Mouse (Mus musculus): ENCODE results near the gene Sec14l3. TPM values are rescaled to one million over a fixed set of nuclear protein-coding genes. Genes with fewer than 3 reads are reported as not detected.
"Not testable (repeated sequence)": the region's sequence is repeated elsewhere in the genome, so short reads cannot be mapped to it uniquely, and the experiment has no call there.

Sec14l3 gene
- total RNA-seq (2014; rRNA removed; ENCODE audit: low replicate concordance) = not detected in 2 replicates
- polyA plus RNA-seq (2015; fragmentation: Nextera tagmentation; extraction: Ambion mirVana) = 0.20 and 4.0 TPM in 2 replicates

DNA sequence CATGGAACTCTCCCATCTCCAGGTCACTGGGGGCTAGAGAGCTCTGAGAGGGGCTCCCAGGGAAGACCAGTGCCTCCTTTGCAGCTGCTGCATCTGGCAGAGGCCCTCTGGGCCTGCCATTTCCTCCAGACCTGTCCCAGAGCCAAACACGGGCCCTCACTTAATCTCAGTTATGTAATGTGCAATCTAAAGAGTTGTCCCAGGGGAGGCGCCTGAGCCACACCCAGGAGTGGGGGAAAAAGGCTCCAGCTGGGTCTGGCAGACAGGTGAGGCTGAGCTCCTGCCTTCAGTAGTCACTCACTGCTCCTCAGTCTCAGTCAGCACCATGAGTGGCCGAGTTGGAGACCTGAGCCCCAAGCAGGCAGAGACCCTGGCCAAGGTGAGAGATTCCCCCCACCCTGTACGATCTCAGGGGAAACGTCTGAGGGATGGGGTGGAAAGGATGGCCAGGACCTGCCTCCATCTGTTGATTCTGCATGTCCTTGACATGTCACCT, at the start of gene Sec14l3:
Gene Sec14l3 (plus strand): TSS at position 215 of the 496 bp plus-strand sequence.
- no peak for TF ChIP-seq CTCF (IDR thresholded peaks at IDR 0.05; ENCODE audit: low read depth)
- TF ChIP-seq EP300 (IDR thresholded peaks at IDR 0.05; ENCODE audit: low read depth) = no peak
- no peak for DNase-seq (ENCODE audit: low spot score)
- 41% methylated on average over 5 of the region's 5 CpGs for WGBS

DNA sequence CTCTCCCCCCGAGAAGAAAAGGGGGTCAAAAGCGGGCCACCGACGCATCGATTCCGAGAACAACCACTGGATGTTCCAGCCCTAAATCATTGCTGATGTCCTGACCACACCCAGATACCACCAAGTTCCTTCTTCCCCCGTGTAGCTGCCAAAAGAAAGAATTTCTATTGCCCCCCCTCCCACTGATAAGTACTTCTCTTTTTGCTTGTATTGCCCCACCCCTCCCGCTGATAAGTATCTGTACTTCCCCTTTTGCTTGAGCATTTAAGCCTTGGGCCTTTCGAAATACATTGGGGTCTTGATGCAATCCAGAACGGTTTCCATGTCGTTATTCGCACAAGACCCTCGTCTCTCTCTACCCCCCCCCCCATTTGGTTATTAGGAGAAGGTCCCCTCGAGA, 48.8 kb upstream of the Sec14l3 start:
- not testable (repeated sequence) for H3K9ac ChIP-seq (replicated peaks; ENCODE audit: low read depth, low read length); H3K27ac ChIP-seq (ENCODE audit: low read depth); ATAC-seq (ENCODE audit: insufficient read depth, low read depth); H3K9me3 ChIP-seq (replicated peaks; ENCODE audit: control insufficient read depth, low read length); DNase-seq (ENCODE audit: low spot score); H3K4me1 ChIP-seq (ENCODE audit: control insufficient read depth, insufficient read depth); H3K4me2 ChIP-seq (ENCODE audit: low read depth, low read length); H3K36me3 ChIP-seq (replicated peaks; ENCODE audit: control insufficient read depth, insufficient read depth, low read length); H3K27me3 ChIP-seq (ENCODE audit: control insufficient read depth, insufficient read depth, low read length); H3K4me3 ChIP-seq (ENCODE audit: low read depth, low read length)
- 84% methylated on average over 14 of the region's 14 CpGs for WGBS

More for the DNA sequence above, at the start of gene Sec14l3:
- H3K4me1 ChIP-seq (ENCODE audit: control insufficient read depth, insufficient read depth) = no peaks in the 10 kb centered on the region
- no peak within 1 kb of the TSS for H3K4me3 ChIP-seq (ENCODE audit: low read depth, low read length)
- no peak within 1 kb of the TSS for H3K27ac ChIP-seq (ENCODE audit: low read depth)
- no peak within 1 kb of the TSS for H3K4me2 ChIP-seq (ENCODE audit: low read depth, low read length)
- H3K9me3 ChIP-seq (replicated peaks; ENCODE audit: control insufficient read depth, low read length) = no peaks in the 10 kb centered on the region
- H3K36me3 ChIP-seq (replicated peaks; ENCODE audit: control insufficient read depth, insufficient read depth, low read length) = no peaks in the 10 kb centered on the region
- ATAC-seq (ENCODE audit: insufficient read depth, low read depth) = no peak
- H3K27me3 ChIP-seq (ENCODE audit: control insufficient read depth, insufficient read depth, low read length) = no peaks in the 10 kb centered on the region
- H3K9ac ChIP-seq (replicated peaks; ENCODE audit: low read depth, low read length) = no peak within 1 kb of the TSS

GRCm38 (mm10) chr11:4022111-4022510, 42.5 kb upstream of the Sec14l3 start:
- 81% methylated on average over 13 of the region's 13 CpGs for WGBS
- not testable (repeated sequence) for H3K9ac ChIP-seq (replicated peaks; ENCODE audit: low read depth, low read length); DNase-seq (ENCODE audit: low spot score); H3K4me1 ChIP-seq (ENCODE audit: control insufficient read depth, insufficient read depth); H3K9me3 ChIP-seq (replicated peaks; ENCODE audit: control insufficient read depth, low read length); H3K27ac ChIP-seq (ENCODE audit: low read depth); H3K4me3 ChIP-seq (ENCODE audit: low read depth, low read length); H3K4me2 ChIP-seq (ENCODE audit: low read depth, low read length); ATAC-seq (ENCODE audit: insufficient read depth, low read depth); H3K27me3 ChIP-seq (ENCODE audit: control insufficient read depth, insufficient read depth, low read length); H3K36me3 ChIP-seq (replicated peaks; ENCODE audit: control insufficient read depth, insufficient read depth, low read length)

GRCm38 (mm10) chr11:4023321-4023720, 41.3 kb upstream of the Sec14l3 start:
- no peak overlapping the region for H3K4me2 ChIP-seq (ENCODE audit: low read depth, low read length)
- H3K9me3 ChIP-seq (replicated peaks; ENCODE audit: control insufficient read depth, low read length) = no peaks in the 10 kb centered on the region
- DNase-seq (ENCODE audit: low spot score) (no peak), ATAC-seq (ENCODE audit: insufficient read depth, low read depth) (no peak)
- no peak for TF ChIP-seq CTCF (IDR thresholded peaks at IDR 0.05; ENCODE audit: low read depth)
- no peak for TF ChIP-seq EP300 (IDR thresholded peaks at IDR 0.05; ENCODE audit: low read depth)
- H3K36me3 ChIP-seq (replicated peaks; ENCODE audit: control insufficient read depth, insufficient read depth, low read length) = no peaks in the 10 kb centered on the region
- no peaks in the 10 kb centered on the region for H3K4me1 ChIP-seq (ENCODE audit: control insufficient read depth, insufficient read depth)
- 60% methylated on average over 2 of the region's 2 CpGs for WGBS
- no peak overlapping the region for H3K4me3 ChIP-seq (ENCODE audit: low read depth, low read length)
- no peak overlapping the region for H3K27ac ChIP-seq (ENCODE audit: low read depth)
- no peak overlapping the region for H3K9ac ChIP-seq (replicated peaks; ENCODE audit: low read depth, low read length)
- H3K27me3 ChIP-seq (ENCODE audit: control insufficient read depth, insufficient read depth, low read length) = no peaks in the 10 kb centered on the region

- ATAC-seq (ENCODE audit: insufficient read depth, low read depth) = no peak
- Histone ChIP-seq H3K4me2 (ENCODE audit: low read depth, low read length) (no peak overlapping the region), H3K4me3 (ENCODE audit: low read depth, low read length) (no peak overlapping the region), H3K27me3 (ENCODE audit: control insufficient read depth, insufficient read depth, low read length) (peaks cover 7% of the 10 kb centered on the region; the same call in 1 of the 2 replicates), H3K36me3 (replicated peaks; ENCODE audit: control insufficient read depth, insufficient read depth, low read length) (no peaks in the 10 kb centered on the region), H3K9me3 (replicated peaks; ENCODE audit: control insufficient read depth, low read length) (no peaks in the 10 kb centered on the region), H3K27ac (ENCODE audit: low read depth) (no peak overlapping the region), H3K9ac (replicated peaks; ENCODE audit: low read depth, low read length) (no peak overlapping the region), H3K4me1 (ENCODE audit: control insufficient read depth, insufficient read depth) (no peaks in the 10 kb centered on the region)
- DNase-seq (ENCODE audit: low spot score) = no peak
- 66% methylated on average over 8 of the region's 8 CpGs for WGBS
- TF ChIP-seq CTCF (IDR thresholded peaks at IDR 0.05; ENCODE audit: low read depth) = no peak
- no peak for TF ChIP-seq EP300 (IDR thresholded peaks at IDR 0.05; ENCODE audit: low read depth)
Measured at GRCm38 (mm10) chr11:4027066-4027465, 37.6 kb upstream of the Sec14l3 start.
